Mouse (Mus musculus) heart, postnatal 0 days (tissue): ENCODE measurements around the gene Hspb2. TPM values are rescaled to one million over a fixed set of nuclear protein-coding genes. Genes with fewer than 3 reads are reported as not detected.

Experiments
- ATAC-seq: fragments of 200-750 bp; cut with Nextera tagmentation; 2 replicates; pipeline ENCODE4 v1.8.0; 2017; ENCODE audit warnings: low read depth, moderate number of reproducible peaks, moderate library complexity; ENCODE audit not compliant: insufficient read depth
- DNase-seq: peaks from one replicate; pipeline ENCODE4 v3.0.0-alpha.2; 2016; ENCODE audit warnings: low spot score
- H3K27ac ChIP-seq: fragments of 300-500 bp; sonication (generic); 2 replicates; pipeline ENCODE4 v1.5.1; 2014; ENCODE audit warnings: low read depth, mild to moderate bottlenecking
- H3K27me3 ChIP-seq: fragments of 300-500 bp; sonication (generic); 2 replicates; pipeline ENCODE4 v1.6.1; 2014; ENCODE audit warnings: low read length, mixed read lengths; ENCODE audit not compliant: control insufficient read depth, insufficient read depth
- H3K36me3 ChIP-seq: fragments of 300-500 bp; sonication (generic); replicated peaks from 2 replicates; pipeline ENCODE4 v1.6.1; 2014; ENCODE audit warnings: low read length, mixed read lengths; ENCODE audit not compliant: control insufficient read depth, insufficient read depth
- H3K4me1 ChIP-seq: fragments of 300-500 bp; sonication (generic); 2 replicates; pipeline ENCODE4 v1.6.1; 2014; ENCODE audit warnings: antibody characterized with exemption; ENCODE audit not compliant: control insufficient read depth, insufficient read depth
- H3K4me2 ChIP-seq: fragments of 300-500 bp; sonication (generic); 2 replicates; pipeline ENCODE4 v1.6.1; 2014; ENCODE audit warnings: low read depth, mild to moderate bottlenecking, low read length, moderate library complexity
- H3K4me3 ChIP-seq: fragments of 300-500 bp; sonication (generic); 2 replicates; pipeline ENCODE4 v1.5.1; 2014; ENCODE audit warnings: low read depth, low read length
- H3K9ac ChIP-seq: fragments of 300-500 bp; sonication (generic); replicated peaks from 2 replicates; pipeline ENCODE4 v1.6.1; 2014; ENCODE audit warnings: low read depth, low read length, mixed read lengths
- H3K9me3 ChIP-seq: fragments of 300-500 bp; sonication (generic); replicated peaks from 2 replicates; pipeline ENCODE4 v1.6.1; 2016; ENCODE audit warnings: low read length; ENCODE audit not compliant: control insufficient read depth
- CTCF ChIP-seq: IDR thresholded peaks from 2 replicates; pipeline ENCODE4 v1.5.1; 2016; ENCODE audit warnings: antibody characterized with exemption, control low read depth, low read depth
- EP300 ChIP-seq: IDR thresholded peaks from 2 replicates; pipeline ENCODE4 v1.6.1; 2016; ENCODE audit warnings: antibody characterized with exemption, low read depth
- WGBS: fragments of 180-500 bp; shearing (Covaris S2); extraction: QIAGEN DNeasy Blood & Tissue Kit; methylation state at CpG from one replicate; pipeline ENCODE4 v1.1.7; 2014; 5-methylcytosine and 5-hydroxymethylcytosine counted together
- polyA plus RNA-seq: library from polyadenylated mRNA; unstranded; fragments of >200 nt; fragmentation: Nextera tagmentation; extraction: Ambion mirVana; gene quantifications from 2 replicates; pipeline ENCODE4 v1.2.1, GENCODE M21; 2015
- total RNA-seq: library from RNA; depleted of rRNA; stranded (reverse); fragments of >200 nt; gene quantifications from 2 replicates; pipeline ENCODE4 v1.2.3, GENCODE M21; 2014; ENCODE audit warnings: low replicate concordance

Hspb2 gene
- total and polyA plus RNA-seq, 2 experiments from 2014 or later = 241 to 313 TPM

DNA sequence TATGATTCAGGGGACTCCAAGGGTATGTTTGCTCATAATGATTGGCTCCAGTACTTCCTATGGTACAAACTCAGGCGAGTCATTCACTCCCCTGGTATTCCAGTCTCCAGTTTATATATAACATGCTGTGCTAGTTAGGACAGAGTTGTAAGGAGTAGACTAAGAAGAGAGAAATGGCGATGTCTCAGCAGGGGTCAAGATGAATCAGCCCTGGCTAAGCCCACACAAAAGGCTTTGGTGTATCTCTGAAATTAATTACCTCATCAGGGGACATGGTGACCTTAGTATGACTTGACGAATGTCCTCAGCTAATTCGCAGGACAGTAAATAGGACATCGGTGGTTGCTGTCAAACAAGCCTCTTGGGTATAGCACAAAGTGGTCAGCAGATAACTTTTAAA is 4.6 kb upstream of the Hspb2 start:
- DNase-seq (no peak), ATAC-seq (no peak)
- Histone ChIP-seq H3K4me3 (no peak overlapping the region), H3K27me3 (no peaks in the 10 kb centered on the region), H3K9me3 (no peaks in the 10 kb centered on the region), H3K4me2 (no peak overlapping the region), H3K36me3 (peaks cover 14% of the 10 kb centered on the region), H3K27ac (no peak overlapping the region), H3K9ac (no peak overlapping the region), H3K4me1 (peaks cover 4% of the 10 kb centered on the region; the same call in 1 of the 2 replicates)
- WGBS = 54% methylated on average over 5 of the region's 5 CpGs
- TF ChIP-seq EP300 (no peak), CTCF (no peak)

DNA sequence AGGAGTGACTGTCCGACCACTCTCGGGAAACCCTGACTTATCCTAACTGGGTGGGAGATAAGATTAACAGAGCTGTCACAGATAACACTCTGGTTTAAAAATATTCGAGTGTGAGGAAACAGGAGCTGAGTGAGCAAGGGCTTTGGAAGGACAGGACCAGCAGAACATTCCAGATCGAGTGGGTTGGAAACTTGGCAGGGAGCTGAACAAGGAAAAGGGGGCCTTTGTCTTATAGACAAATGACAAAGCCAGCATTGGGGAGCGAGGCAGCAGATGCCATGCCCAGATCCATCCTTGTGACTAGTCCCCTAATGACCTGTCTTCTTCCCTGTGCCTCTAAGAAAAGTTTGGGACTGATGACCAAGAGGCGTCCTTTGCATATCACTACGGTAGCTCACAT is 1.8 kb upstream of the Hspb2 start:
- H3K9ac ChIP-seq = peak overlapping the region; percentile 94
- TF ChIP-seq EP300 = peak; percentile 41; the same call in 1 of the 2 replicates
- no peak for TF ChIP-seq CTCF
- H3K36me3 ChIP-seq = peaks cover 14% of the 10 kb centered on the region
- H3K4me3 ChIP-seq = peak overlapping the region; percentile 74
- H3K4me1 ChIP-seq = peaks cover 7% of the 10 kb centered on the region; the same call in 1 of the 2 replicates
- no peak for ATAC-seq
- peak; percentile 61 for DNase-seq
- H3K9me3 ChIP-seq = no peaks in the 10 kb centered on the region
- peak overlapping the region; percentile 99 for H3K27ac ChIP-seq
- H3K27me3 ChIP-seq = no peaks in the 10 kb centered on the region
- 8% methylated on average over 7 of the region's 7 CpGs for WGBS
- H3K4me2 ChIP-seq = peak overlapping the region; percentile 86

DNA sequence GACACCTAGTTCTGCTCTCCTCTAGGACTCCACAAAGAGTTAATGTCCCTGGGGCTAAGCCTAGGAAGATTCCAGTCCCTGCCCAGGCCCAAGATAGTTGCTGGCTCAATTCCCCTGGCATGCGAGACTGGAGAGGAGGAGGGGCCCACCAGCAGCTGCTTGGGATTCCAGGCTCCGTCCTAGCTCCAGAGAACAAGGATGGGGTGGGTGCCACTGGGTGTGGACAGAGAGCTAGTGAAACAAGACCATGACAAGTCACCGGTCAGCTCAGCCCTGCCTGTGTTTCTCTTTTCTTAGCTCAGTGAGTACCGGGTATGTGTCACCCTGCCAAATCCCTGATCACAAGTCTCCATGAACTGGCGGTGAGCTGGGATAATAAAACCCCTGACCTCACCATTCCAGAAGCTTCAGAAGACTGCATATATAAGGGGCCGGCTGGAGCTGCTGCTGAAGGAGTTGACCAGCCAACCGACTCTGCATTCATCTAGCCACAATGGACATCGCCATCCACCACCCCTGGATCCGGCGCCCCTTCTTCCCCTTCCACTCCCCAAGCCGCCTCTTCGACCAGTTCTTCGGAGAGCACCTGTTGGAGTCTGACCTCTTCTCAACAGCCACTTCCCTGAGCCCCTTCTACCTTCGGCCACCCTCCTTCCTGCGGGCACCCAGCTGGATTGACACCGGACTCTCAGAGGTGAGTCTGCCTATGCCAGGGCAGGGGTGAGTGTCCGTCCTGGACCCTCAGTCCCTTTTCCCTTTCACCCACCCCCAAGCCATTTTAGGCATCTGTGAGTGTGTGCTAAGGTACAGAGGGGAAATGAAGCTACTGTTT is 846 bp upstream of the Hspb2 start:
- 17% methylated on average over 17 of the region's 17 CpGs for WGBS
- peak overlapping the region; percentile 86 for H3K4me2 ChIP-seq
- peaks cover 7% of the 10 kb centered on the region; the same call in 1 of the 2 replicates for H3K4me1 ChIP-seq
- H3K36me3 ChIP-seq = peaks cover 14% of the 10 kb centered on the region
- DNase-seq = peak; percentile 98
- ATAC-seq = peak; percentile 92
- peak overlapping the region; percentile 94 for H3K9ac ChIP-seq
- TF ChIP-seq CTCF = 0 out of 2 replicates have a peak, but pooled peaks have one; percentile 5
- peak; percentile 49 for TF ChIP-seq EP300
- no peaks in the 10 kb centered on the region for H3K27me3 ChIP-seq
- H3K27ac ChIP-seq = peak overlapping the region; percentile 99
- peak overlapping the region; percentile 74 for H3K4me3 ChIP-seq
- H3K9me3 ChIP-seq = no peaks in the 10 kb centered on the region

DNA sequence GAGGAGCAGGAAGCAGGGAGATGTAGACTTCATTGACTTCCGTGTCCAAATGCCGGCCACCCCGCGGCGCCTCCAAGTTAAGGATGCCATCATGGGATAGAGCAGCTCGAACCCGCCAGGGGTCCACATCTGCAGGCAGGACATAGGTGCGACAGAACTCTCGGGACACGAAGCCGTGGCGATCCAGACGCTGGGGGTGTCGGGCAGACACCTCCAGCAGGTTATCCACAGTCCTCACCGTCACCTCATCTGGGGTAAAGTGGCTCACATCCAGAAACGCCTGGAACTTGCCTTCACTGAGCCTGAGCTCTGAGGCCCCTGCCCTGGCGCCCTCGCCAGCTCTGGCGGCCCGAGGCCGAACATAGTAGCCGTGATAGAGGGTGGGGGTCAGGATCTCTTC is 831 bp downstream of the Hspb2 start, which contains the start of gene Cryab:
TSS of gene Cryab (plus strand) at position 3 of the 400 bp plus-strand sequence.
- TF ChIP-seq EP300 (no peak), CTCF (no peak)

DNA sequence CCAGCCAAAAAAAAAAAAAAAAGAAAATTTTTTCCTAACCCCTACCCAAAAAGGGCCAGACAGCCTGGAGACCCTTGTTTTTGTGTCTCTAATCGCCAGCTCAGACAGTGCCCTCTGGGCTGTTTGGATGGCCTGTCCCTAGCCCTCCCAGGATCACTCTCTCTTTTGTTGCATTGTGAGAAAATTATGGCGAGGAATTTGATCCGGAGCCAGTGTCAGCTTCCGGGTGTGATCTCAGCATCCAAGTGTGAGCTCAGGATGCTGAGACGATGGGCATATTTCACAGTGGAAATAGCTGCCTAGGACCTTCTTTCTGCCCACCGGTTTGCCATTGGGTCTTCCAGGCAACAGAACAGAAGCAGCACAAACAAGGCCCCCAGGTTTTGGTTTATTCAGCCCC is 1.4 kb downstream of the Hspb2 start:
- DNase-seq (no peak), ATAC-seq (no peak)
- peak overlapping the region; percentile 81; the same call in 1 of the 2 replicates for H3K9ac ChIP-seq
- peaks cover under 1% of the 10 kb centered on the region; the same call in 1 of the 2 replicates for H3K36me3 ChIP-seq
- H3K4me3 ChIP-seq = peak overlapping the region; percentile 74
- TF ChIP-seq CTCF (no peak), EP300 (no peak)
- peak overlapping the region; percentile 99 for H3K27ac ChIP-seq
- peak overlapping the region; percentile 86 for H3K4me2 ChIP-seq
- no peaks in the 10 kb centered on the region for H3K27me3 ChIP-seq
- H3K4me1 ChIP-seq = peaks cover 21% of the 10 kb centered on the region; the same call in 1 of the 2 replicates
- no peaks in the 10 kb centered on the region for H3K9me3 ChIP-seq
- WGBS = 19% methylated on average over 6 of the region's 6 CpGs

More for the DNA sequence above, 831 bp downstream of the Hspb2 start, which contains the start of gene Cryab:
- no peaks in the 10 kb centered on the region for H3K9me3 ChIP-seq
- peak within 1 kb of the TSS; percentile 86 for H3K4me2 ChIP-seq
- H3K27ac ChIP-seq = peak within 1 kb of the TSS; percentile 99
- H3K4me1 ChIP-seq = peaks cover 21% of the 10 kb centered on the region; the same call in 1 of the 2 replicates
- peaks cover 7% of the 10 kb centered on the region for H3K36me3 ChIP-seq
- DNase-seq (no peak), ATAC-seq (no peak)
- peak within 1 kb of the TSS; percentile 74 for H3K4me3 ChIP-seq
- H3K27me3 ChIP-seq = no peaks in the 10 kb centered on the region
- peak within 1 kb of the TSS; percentile 81 for H3K9ac ChIP-seq
- whole genome bisulfite sequencing = 28% methylated on average over 22 of the region's 22 CpGs
